ENCODE assay signal across 24 mouse cellular contexts in genomic region chr15:78326747-78327146, GRCm38 (mm10). TPM values are rescaled to one million over a fixed set of nuclear protein-coding genes. Genes with fewer than 3 reads are reported as not detected.
DNase-seq lines count a peak whose midpoint lies in the region; ATAC-seq and TF ChIP-seq lines count a peak whose summit lies in the region.
"Had no signal": no experiment of that assay in that cellular context is flagged by ENCODE, and none has a peak within 500 bp of the region (broad histone marks: within the 10 kb centered on the region; RNA-seq: fewer than 3 reads in every experiment).

No protein-coding gene starts in this region.

- H3K79me2 ChIP-seq in CH12.LX (replicated peaks; ENCODE audit: control insufficient read depth, extremely low read depth, insufficient read depth, poor library complexity, severe bottlenecking): peaks cover 55% of the 10 kb centered on the region

- no peak overlapping the region for H3K4me3 ChIP-seq in heart, embryonic 13.5 days
- H3K4me3 ChIP-seq in CH12.LX (replicated peaks in 1 of 3; ENCODE audit: low read depth in 2 of 3, low read length in 2 of 3, poor library complexity in 1 of 3): peak overlapping the region; percentile 80 to 99 (median 87)
- peak overlapping the region; percentile 79 for H3K4me3 ChIP-seq in bone marrow, adult 2 months (replicated peaks; ENCODE audit: control insufficient read depth, low read depth, low read length)
- peak overlapping the region; percentile 42 for H3K4me3 ChIP-seq in liver, embryonic 15.5 days (replicated peaks)
- H3K4me3 ChIP-seq: embryonic facial prominence, embryonic 13.5 days; erythroblast, embryonic 14.5 days; forebrain, embryonic 12.5 days; hindbrain, embryonic 13.5 days; limb, embryonic 10.5 days had no signal

- H3K36me3 ChIP-seq in heart, embryonic 13.5 days: no peaks in the 10 kb centered on the region
- H3K36me3 ChIP-seq in CH12.LX (replicated peaks in 1 of 2; ENCODE audit: control insufficient read depth in 1 of 2, insufficient read depth in 1 of 2, low read length in 1 of 2): peaks cover 4 to 23% of the 10 kb centered on the region in 2 experiments
- no peaks in the 10 kb centered on the region for H3K36me3 ChIP-seq in liver, embryonic 15.5 days (replicated peaks)
- H3K36me3 ChIP-seq: embryonic facial prominence, embryonic 13.5 days; forebrain, embryonic 12.5 days; heart, embryonic 10.5 days; hindbrain, embryonic 13.5 days; limb, embryonic 10.5 days had no signal

- WGBS in heart, embryonic 13.5 days: 89% methylated on average over 10 of the region's 10 CpGs
- 70% methylated on average over 10 of the region's 10 CpGs for WGBS in bone marrow, adult 2 months
- WGBS in liver, embryonic 15.5 days (ENCODE audit: insufficient replicate concordance): 72% methylated on average over 10 of the region's 10 CpGs

- TF ChIP-seq RAD21 in CH12.LX (IDR thresholded peaks at IDR 0.05; ENCODE audit: low read depth, low read length): no peak

- H3K27ac ChIP-seq in heart, embryonic 13.5 days (replicated peaks): no peak overlapping the region
- peak overlapping the region; percentile 91 for H3K27ac ChIP-seq in CH12.LX (ENCODE audit: insufficient read depth, low read depth)
- peak overlapping the region; percentile 11; the same call in 1 of the 2 replicates for H3K27ac ChIP-seq in bone marrow, adult 2 months (ENCODE audit: control insufficient read depth, insufficient read depth, low read depth, low read length, poor library complexity)
- H3K27ac ChIP-seq in liver, embryonic 15.5 days (replicated peaks): no peak overlapping the region
- H3K27ac ChIP-seq: embryonic facial prominence, embryonic 13.5 days; forebrain, embryonic 12.5 days; hindbrain, embryonic 13.5 days; limb, embryonic 10.5 days; liver, embryonic 14.5 days had no signal

- no peak for DNase-seq in heart, postnatal 25 days (ENCODE audit: low spot score)
- no peak for DNase-seq in CH12.LX (ENCODE audit: extremely low read depth)
- DNase-seq in kidney, adult 9 months: no peak
- DNase-seq: cerebellum, adult 8-10 months; cerebellum, postnatal 36 days; embryo, embryonic 11 days; heart, postnatal 14 days; kidney, adult 2 months; kidney, postnatal 14 days; thymus, adult 2 months; thymus, postnatal 4 days had no signal

- H3K9me3 ChIP-seq in heart, embryonic 13.5 days: no peaks in the 10 kb centered on the region
- H3K9me3 ChIP-seq in CH12.LX (replicated peaks; ENCODE audit: low read length): no peaks in the 10 kb centered on the region
- H3K9me3 ChIP-seq in liver, embryonic 15.5 days (replicated peaks): no peaks in the 10 kb centered on the region
- H3K9me3 ChIP-seq: embryonic facial prominence, embryonic 13.5 days; forebrain, embryonic 12.5 days; heart, embryonic 10.5 days; hindbrain, embryonic 13.5 days; limb, embryonic 10.5 days had no signal

- TF ChIP-seq EP300 in CH12.LX (IDR thresholded peaks at IDR 0.05; ENCODE audit: low read length): no peak

- H3K9ac ChIP-seq in heart, embryonic 13.5 days: no peak overlapping the region
- peak overlapping the region; percentile 100 for H3K9ac ChIP-seq in CH12.LX (ENCODE audit: insufficient read depth, low read depth)
- H3K9ac ChIP-seq in liver, embryonic 15.5 days: no peak overlapping the region
- H3K9ac ChIP-seq: embryonic facial prominence, embryonic 13.5 days; forebrain, embryonic 12.5 days; hindbrain, embryonic 13.5 days had no signal

- ATAC-seq in heart, embryonic 13.5 days (ENCODE audit: extremely low read depth, insufficient number of reproducible peaks, low FRiP score, low TSS enrichment): no peak
- no peak for ATAC-seq in liver, embryonic 15.5 days (ENCODE audit: insufficient read depth)
- ATAC-seq in megakaryocyte progenitor cell, adult 5-6 weeks (replicated peaks; ENCODE audit: poor library complexity): no peak
- no peak for ATAC-seq in CD4-positive, CD25-positive, alpha-beta regulatory T cell, adult 4 months

- intact Hi-C loops in heart, postnatal 25 days (cut with DNase I): no loop called here

- dilution Hi-C loops in CH12.LX (cut with MboI; ENCODE audit: extremely low pct_ligation_motif_present, extremely low pct_unique_long_range_greater_than_20kb, low sequenced_read_pairs): no loop called here

- no peaks in the 10 kb centered on the region for H3K27me3 ChIP-seq in heart, embryonic 13.5 days (replicated peaks)
- no peaks in the 10 kb centered on the region for H3K27me3 ChIP-seq in CH12.LX (replicated peaks)
- H3K27me3 ChIP-seq in liver, embryonic 15.5 days: no peaks in the 10 kb centered on the region
- H3K27me3 ChIP-seq: embryonic facial prominence, embryonic 13.5 days; forebrain, embryonic 12.5 days; hindbrain, embryonic 13.5 days had no signal

- TF ChIP-seq CTCF in CH12.LX (conservative IDR thresholded peaks at IDR 0.05 in 1 of 2, IDR thresholded peaks at IDR 0.05 in 1 of 2; ENCODE audit: low read depth in 2 of 2, low read length in 2 of 2): no peak
- no peak for TF ChIP-seq CTCF in bone marrow, adult 2 months (IDR thresholded peaks at IDR 0.05; ENCODE audit: control insufficient read depth, insufficient read depth, low read length)

- peak overlapping the region; percentile 2; the same call in 1 of the 2 replicates for H3K4me2 ChIP-seq in heart, embryonic 13.5 days
- H3K4me2 ChIP-seq in CH12.LX (ENCODE audit: insufficient read depth, low read depth, poor library complexity, severe bottlenecking): peak overlapping the region; percentile 98
- peak overlapping the region; percentile 35 for H3K4me2 ChIP-seq in liver, embryonic 15.5 days
- H3K4me2 ChIP-seq: embryonic facial prominence, embryonic 13.5 days; forebrain, embryonic 12.5 days; hindbrain, embryonic 13.5 days; midbrain, embryonic 11.5 days had no signal

- H3K4me1 ChIP-seq in heart, embryonic 13.5 days: no peaks in the 10 kb centered on the region
- peaks cover 25 to 52% of the 10 kb centered on the region in 2 experiments for H3K4me1 ChIP-seq in CH12.LX (ENCODE audit: control insufficient read depth in 1 of 2, insufficient read depth in 2 of 2)
- peaks cover 8% of the 10 kb centered on the region; the same call in 1 of the 2 replicates for H3K4me1 ChIP-seq in bone marrow, adult 2 months (ENCODE audit: control insufficient read depth, insufficient read depth, low read length)
- H3K4me1 ChIP-seq in liver, embryonic 15.5 days (replicated peaks): peaks cover 13% of the 10 kb centered on the region; the same call in 1 of the 2 replicates
- H3K4me1 ChIP-seq: embryonic facial prominence, embryonic 13.5 days; hindbrain, embryonic 13.5 days; limb, embryonic 10.5 days had no signal

- peak; percentile 35; the same call in 1 of the 2 replicates for TF ChIP-seq POLR2A in CH12.LX (IDR thresholded peaks at IDR 0.05; ENCODE audit: low read depth, low read length)
- no peak for TF ChIP-seq POLR2A in bone marrow, adult 2 months (IDR thresholded peaks at IDR 0.05; ENCODE audit: borderline replicate concordance, control insufficient read depth, low read depth, low read length)

- in situ Hi-C loops in CH12.LX (cut with MboI; ENCODE audit: low pct_ligation_motif_present, low pct_unique_long_range_greater_than_20kb, low sequenced_read_pairs): loop anchor here (10.0 kb wide), 1 partner anchor 352 kb away; the partner anchor contains the start of gene Eif3d

TF ChIP-seq in CH12.LX, 34 proteins besides CTCF, POLR2A, EP300 and RAD21:
- TF ChIP-seq ZMIZ1 (IDR thresholded peaks at IDR 0.05; ENCODE audit: low read depth, low read length) (0 out of 2 replicates have a peak, but pooled peaks have one; percentile 50), CHD1 (IDR thresholded peaks at IDR 0.05; ENCODE audit: low read depth, low read length) (peak; percentile 87; the same call in 1 of the 2 replicates), UBTF (IDR thresholded peaks at IDR 0.05; ENCODE audit: low read depth, low read length) (no peak), SIN3A (IDR thresholded peaks at IDR 0.05; ENCODE audit: low read length) (0 out of 2 replicates have a peak, but pooled peaks have one; percentile 60), MXI1 (IDR thresholded peaks at IDR 0.05; ENCODE audit: low read depth, low read length) (peak; percentile 79), JUN (IDR thresholded peaks at IDR 0.05; ENCODE audit: insufficient read depth, low read depth, low read length) (no peak), NRF1 (IDR thresholded peaks at IDR 0.05; ENCODE audit: low read depth, low read length) (0 out of 2 replicates have a peak, but pooled peaks have one; percentile 18), TCF12 (IDR thresholded peaks at IDR 0.05; ENCODE audit: low read depth, low read length) (peak; percentile 33; the same call in 1 of the 2 replicates), ETS1 (conservative IDR thresholded peaks at IDR 0.05; ENCODE audit: low read depth, low read length) (no peak), BHLHE40 (IDR thresholded peaks at IDR 0.05; ENCODE audit: low read depth, low read length) (peak; percentile 51)

RNA-seq across cellular contexts. Expression of gene Csf2rb, which starts 1.2 kb away (rescaled TPM):
- polyA plus RNA-seq in heart, embryonic 13.5 days (2015; fragmentation: Nextera tagmentation; extraction: Ambion mirVana): 0.94 and 1.3 TPM in 2 replicates
- 1 to 10 TPM; 2.5 TPM for total RNA-seq in heart, postnatal 25 days (2021)
- total RNA-seq in CH12.LX (2012; rRNA removed): 146 and 179 TPM in 2 replicates
- total RNA-seq in CH12.LX (2014; rRNA removed): 124 and 134 TPM in 2 replicates
- 222 and 269 TPM in 2 replicates for polyA plus RNA-seq in CH12.LX (2012; ENCODE audit: insufficient read length, low read depth)
- 7.9 and 28.6 TPM in 2 replicates for polyA plus RNA-seq in bone marrow, adult 2 months (2011; ENCODE audit: insufficient read depth, insufficient read length, low replicate concordance, missing spikeins)
- 7.2 and 7.4 TPM in 2 replicates for polyA plus RNA-seq in liver, embryonic 15.5 days (2015; fragmentation: Nextera tagmentation; extraction: Ambion mirVana)
- total RNA-seq in megakaryocyte progenitor cell, adult 5-6 weeks (2015): 52.6 and 56.2 TPM in 2 replicates
- total RNA-seq in megakaryocyte progenitor cell, adult 5-6 weeks (2017): 48.5 and 55.8 TPM in 2 replicates
- under 1 TPM; 0.08 to 0.63 TPM for polyA plus RNA-seq in CD4-positive, CD25-positive, alpha-beta regulatory T cell, adult 4 months (2017; shearing (Covaris generic))

RNA-seq across cellular contexts. Expression of gene Csf2rb2, which starts 21.2 kb away (rescaled TPM):
- 0.28 and 0.39 TPM in 2 replicates for polyA plus RNA-seq in heart, embryonic 13.5 days (2015; fragmentation: Nextera tagmentation; extraction: Ambion mirVana)
- 1 to 10 TPM in 1 of 2 experiments, under 1 TPM in 1; 0.89 to 1.4 TPM for total RNA-seq in heart, postnatal 25 days (2021)
- 15.6 and 21.6 TPM in 2 replicates for total RNA-seq in CH12.LX (2012; rRNA removed)
- total RNA-seq in CH12.LX (2014; rRNA removed): 9.9 and 14.8 TPM in 2 replicates
- polyA plus RNA-seq in CH12.LX (2012; ENCODE audit: insufficient read length, low read depth): 56.5 and 56.6 TPM in 2 replicates
- polyA plus RNA-seq in bone marrow, adult 2 months (2011; ENCODE audit: insufficient read depth, insufficient read length, low replicate concordance, missing spikeins): 1.6 and 5.3 TPM in 2 replicates
- 1.4 and 1.5 TPM in 2 replicates for polyA plus RNA-seq in liver, embryonic 15.5 days (2015; fragmentation: Nextera tagmentation; extraction: Ambion mirVana)
- 4.2 and 4.7 TPM in 2 replicates for total RNA-seq in megakaryocyte progenitor cell, adult 5-6 weeks (2015)
- 0.98 and 1.7 TPM in 2 replicates for total RNA-seq in megakaryocyte progenitor cell, adult 5-6 weeks (2017)
- polyA plus RNA-seq in CD4-positive, CD25-positive, alpha-beta regulatory T cell, adult 4 months (2017; shearing (Covaris generic)): under 1 TPM in 1 of 2 experiments, not detected in 1; 0.12 TPM

Comparison
In these comparisons a context has a peak if more than half of its experiments do, and no peak if none do; other contexts are left out.
1. H3K27ac ChIP-seq: peak in CH12.LX (single experiment) and bone marrow, adult 2 months (single experiment); none in heart, embryonic 13.5 days (single experiment) and liver, embryonic 15.5 days (single experiment).
2. H3K4me2 ChIP-seq: peak in every context shown above with its lines; median percentile 98 in CH12.LX; 35 in liver, embryonic 15.5 days; 2 in heart, embryonic 13.5 days.